Comparison of ENCODE assay signal across 8 mouse cellular contexts in the genomic region with DNA sequence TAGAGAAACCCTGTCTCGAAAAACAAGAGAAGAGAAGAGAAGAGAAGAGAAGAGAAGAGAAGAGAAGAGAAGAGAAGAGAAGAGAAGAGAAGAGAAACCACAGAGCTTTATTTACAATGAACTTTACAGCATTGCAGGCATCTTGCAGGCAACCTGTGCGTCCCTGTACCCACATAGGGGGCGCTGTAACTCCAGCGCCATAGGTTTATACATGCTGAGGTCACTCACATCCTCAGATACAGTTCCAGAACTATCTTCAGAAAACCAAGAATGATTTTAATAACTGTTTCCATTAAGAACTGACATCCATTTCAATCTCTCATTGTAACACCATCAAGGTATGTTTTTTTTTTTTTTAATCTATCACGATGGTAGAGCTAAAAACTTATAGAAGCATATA. TPM values are rescaled to one million over a fixed set of nuclear protein-coding genes. Genes with fewer than 3 reads are reported as not detected.
A peak's percentile ranks its signal among the peaks of the same experiment; 100 is the strongest.
DNase-seq lines count a peak whose midpoint lies in the region; ATAC-seq and TF ChIP-seq lines count a peak whose summit lies in the region.
"Had no signal": no experiment of that assay in that cellular context is flagged by ENCODE, and none has a peak within 500 bp of the region (broad histone marks: within the 10 kb centered on the region; RNA-seq: fewer than 3 reads in every experiment).

No protein-coding gene starts in this region.

- peaks cover 4% of the 10 kb centered on the region; the same call in 1 of the 2 replicates for H3K4me1 ChIP-seq in liver, embryonic 11.5 days (replicated peaks; ENCODE audit: control insufficient read depth, insufficient read depth, low read length)
- peaks cover 10% of the 10 kb centered on the region for H3K4me1 ChIP-seq in forebrain, embryonic 12.5 days

- peaks cover 2% of the 10 kb centered on the region; the same call in 1 of the 2 replicates for H3K36me3 ChIP-seq in liver, embryonic 11.5 days (ENCODE audit: control insufficient read depth, insufficient read depth, low read length)
- H3K36me3 ChIP-seq in forebrain, embryonic 12.5 days (replicated peaks): peaks cover 14% of the 10 kb centered on the region; the same call in 1 of the 2 replicates

- no peak overlapping the region for H3K4me2 ChIP-seq in liver, embryonic 11.5 days
- no peak overlapping the region for H3K4me2 ChIP-seq in forebrain, embryonic 12.5 days

- WGBS in liver, embryonic 11.5 days: 38% methylated on average over 5 of the region's 5 CpGs
- WGBS in forebrain, embryonic 12.5 days: 44% methylated on average over 5 of the region's 5 CpGs

- TF ChIP-seq POLR2A in brain, embryonic 14.5 days (IDR thresholded peaks at IDR 0.05; ENCODE audit: borderline replicate concordance, extremely low read depth, insufficient read depth, insufficient read length, poor library complexity, severe bottlenecking): no peak

- no peak overlapping the region for H3K9ac ChIP-seq in liver, embryonic 11.5 days (ENCODE audit: low read depth, low read length)
- no peak overlapping the region for H3K9ac ChIP-seq in forebrain, embryonic 12.5 days

- TF ChIP-seq CTCF in brain, embryonic 14.5 days (IDR thresholded peaks at IDR 0.05; ENCODE audit: borderline replicate concordance, extremely low read depth, insufficient read depth, insufficient read length): peak; percentile 50; the same call in 1 of the 2 replicates

- H3K27ac ChIP-seq in liver, embryonic 11.5 days (ENCODE audit: low read depth, low read length): no peak overlapping the region
- no peak overlapping the region for H3K27ac ChIP-seq in forebrain, embryonic 12.5 days

- DNase-seq in liver: peak; percentile 48
- no peak for DNase-seq in liver, embryonic 11.5 days (ENCODE audit: low spot score)
- peak; percentile 78 for DNase-seq in ES-CJ7 (ENCODE audit: low read depth, low spot score)
- DNase-seq in brain, embryonic 14.5 days (ENCODE audit: low read depth): peak; percentile 26
- peak; percentile 60 for DNase-seq in naive thymus-derived CD4-positive, alpha-beta T cell, adult 2 months (ENCODE audit: low read depth)
- DNase-seq in yolk sac, embryonic 10.5 days (ENCODE audit: low spot score): no peak
- DNase-seq: gastrocnemius, postnatal 10 days had no signal

- no peak for ATAC-seq in liver, embryonic 11.5 days (replicated peaks; ENCODE audit: low FRiP score)
- ATAC-seq in forebrain, embryonic 12.5 days (ENCODE audit: low FRiP score): no peak

- H3K27me3 ChIP-seq in liver, embryonic 11.5 days (replicated peaks; ENCODE audit: control insufficient read depth, insufficient read depth, low read length): no peaks in the 10 kb centered on the region; the same call in 1 of the 2 replicates
- 0 out of 2 replicates have a peak, but pooled peaks cover 9% of the 10 kb centered on the region for H3K27me3 ChIP-seq in forebrain, embryonic 12.5 days

- no peaks in the 10 kb centered on the region for H3K9me3 ChIP-seq in liver, embryonic 11.5 days (ENCODE audit: control insufficient read depth, low read length)
- H3K9me3 ChIP-seq in forebrain, embryonic 12.5 days: no peaks in the 10 kb centered on the region

- H3K4me3 ChIP-seq in liver, embryonic 11.5 days (ENCODE audit: low read depth, low read length): no peak overlapping the region
- no peak overlapping the region for H3K4me3 ChIP-seq in forebrain, embryonic 12.5 days (replicated peaks)

RNA-seq across cellular contexts. Expression of a gene that starts 27.6 kb away (rescaled TPM):
- polyA plus RNA-seq in liver, embryonic 11.5 days (2014; fragmentation: Nextera tagmentation; extraction: Ambion mirVana): 11.7 and 12.9 TPM in 2 replicates
- polyA plus RNA-seq in brain, embryonic 14.5 days (2012; rRNA removed): 7.1 and 10.1 TPM in 2 replicates
- 36.5 and 39.2 TPM in 2 replicates for polyA plus RNA-seq in forebrain, embryonic 12.5 days (2016; fragmentation: Nextera tagmentation; extraction: Ambion mirVana)

RNA-seq across cellular contexts. Expression of a gene that starts 39.2 kb away (rescaled TPM):
- polyA plus RNA-seq in liver, embryonic 11.5 days (2014; fragmentation: Nextera tagmentation; extraction: Ambion mirVana): 13.5 and 15.7 TPM in 2 replicates
- polyA plus RNA-seq in brain, embryonic 14.5 days (2012; rRNA removed): 16.2 and 16.8 TPM in 2 replicates
- polyA plus RNA-seq in forebrain, embryonic 12.5 days (2016; fragmentation: Nextera tagmentation; extraction: Ambion mirVana): 13.0 and 13.1 TPM in 2 replicates

Comparison
In these comparisons a context has a peak if more than half of its experiments do, and no peak if none do; other contexts are left out.
1. DNase-seq: peak in liver (single experiment), ES-CJ7 (single experiment), brain, embryonic 14.5 days (single experiment) and naive thymus-derived CD4-positive, alpha-beta T cell, adult 2 months (single experiment); none in liver, embryonic 11.5 days (single experiment) and yolk sac, embryonic 10.5 days (single experiment).